Mouse (Mus musculus) monocyte, adult 5-6 weeks (primary cell): ENCODE measurements around the gene Cep89. TPM values are rescaled to one million over a fixed set of nuclear protein-coding genes. Genes with fewer than 3 reads are reported as not detected.

Experiments used
- ATAC-seq: fragments of 153-309, 156-312 bp; replicated peaks from 2 replicates; pipeline ENCODE4 v1.8.0; 2017; ENCODE audit warnings: mild to moderate bottlenecking; ENCODE audit not compliant: low TSS enrichment, insufficient number of reproducible peaks, severe bottlenecking, poor library complexity, low FRiP score
- total RNA-seq: library from RNA; stranded (forward); fragments of 200-1000, 200-491, 200-594 nt; gene quantifications from 3 replicates; pipeline ENCODE4 v1.2.3, GENCODE M21; 2017

Cep89 gene
- total RNA-seq: 10.7 to 21.7 TPM (median 11.2 TPM) in 3 replicates

GRCm38 (mm10) chr7:35396542-35397168, at the start of gene Cep89, which contains the start of gene Faap24:
Gene Cep89 (plus strand): TSS chr7:35397035.
Gene Faap24 (minus strand): TSS chr7:35396836.
- ATAC-seq: peak; percentile 98

DNA sequence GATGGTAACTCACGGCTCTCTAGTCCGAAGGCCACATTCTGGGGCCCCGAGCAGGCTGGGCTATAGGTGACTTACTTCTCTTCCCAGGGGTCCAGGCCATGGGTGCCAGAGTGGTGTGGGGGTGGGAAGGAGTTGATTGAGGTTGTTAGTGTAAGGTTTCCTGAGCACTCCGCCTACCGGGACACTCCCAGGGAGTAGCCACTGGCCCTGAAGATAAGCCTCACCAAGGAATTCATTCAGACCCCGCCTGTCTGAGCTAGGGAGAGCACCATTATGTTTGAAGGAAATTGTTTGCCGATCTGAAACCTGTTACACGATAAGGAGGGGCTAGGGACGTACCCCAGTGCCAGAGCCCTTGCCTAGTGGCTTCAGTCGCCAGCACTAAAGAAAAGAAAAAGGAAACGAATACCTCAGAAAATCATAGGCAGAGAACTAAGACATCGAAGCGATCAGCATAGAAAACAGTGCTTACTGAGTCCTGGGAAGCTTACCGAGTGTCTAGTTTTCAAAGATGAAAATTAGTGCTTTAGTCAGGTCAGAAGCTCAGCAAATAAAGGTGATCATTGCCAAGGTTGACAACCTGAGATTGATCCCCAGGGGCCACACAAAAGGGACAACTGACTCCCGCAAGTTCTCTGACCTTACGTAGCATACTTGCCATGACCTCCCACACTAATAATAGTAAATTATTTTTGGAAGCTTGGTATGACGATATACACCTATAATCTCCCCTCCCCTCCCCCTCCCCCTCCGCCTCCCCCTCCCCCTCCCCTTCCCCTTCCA, 48.7 kb upstream of the Cep89 start:
- no peak for ATAC-seq

DNA sequence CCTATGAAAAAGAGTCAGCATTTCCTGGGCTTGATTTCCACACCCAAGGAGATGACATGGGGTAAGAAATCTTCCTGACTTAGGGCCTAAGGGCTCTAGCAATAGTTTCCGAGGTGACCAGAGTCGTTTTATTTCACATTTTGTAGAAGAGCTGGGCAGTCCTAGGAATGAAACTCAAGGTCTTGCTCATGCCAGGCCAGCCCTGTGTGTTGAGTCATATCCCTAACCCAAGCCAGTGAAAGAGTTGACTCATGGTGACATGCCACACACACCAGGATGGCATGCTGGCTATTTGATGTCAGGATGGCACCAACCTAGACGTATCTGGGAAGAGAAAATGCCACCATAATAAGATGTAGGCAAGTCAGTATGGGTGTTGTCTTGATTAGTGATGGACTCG, 47.8 kb upstream of the Cep89 start:
- ATAC-seq: no peak

DNA sequence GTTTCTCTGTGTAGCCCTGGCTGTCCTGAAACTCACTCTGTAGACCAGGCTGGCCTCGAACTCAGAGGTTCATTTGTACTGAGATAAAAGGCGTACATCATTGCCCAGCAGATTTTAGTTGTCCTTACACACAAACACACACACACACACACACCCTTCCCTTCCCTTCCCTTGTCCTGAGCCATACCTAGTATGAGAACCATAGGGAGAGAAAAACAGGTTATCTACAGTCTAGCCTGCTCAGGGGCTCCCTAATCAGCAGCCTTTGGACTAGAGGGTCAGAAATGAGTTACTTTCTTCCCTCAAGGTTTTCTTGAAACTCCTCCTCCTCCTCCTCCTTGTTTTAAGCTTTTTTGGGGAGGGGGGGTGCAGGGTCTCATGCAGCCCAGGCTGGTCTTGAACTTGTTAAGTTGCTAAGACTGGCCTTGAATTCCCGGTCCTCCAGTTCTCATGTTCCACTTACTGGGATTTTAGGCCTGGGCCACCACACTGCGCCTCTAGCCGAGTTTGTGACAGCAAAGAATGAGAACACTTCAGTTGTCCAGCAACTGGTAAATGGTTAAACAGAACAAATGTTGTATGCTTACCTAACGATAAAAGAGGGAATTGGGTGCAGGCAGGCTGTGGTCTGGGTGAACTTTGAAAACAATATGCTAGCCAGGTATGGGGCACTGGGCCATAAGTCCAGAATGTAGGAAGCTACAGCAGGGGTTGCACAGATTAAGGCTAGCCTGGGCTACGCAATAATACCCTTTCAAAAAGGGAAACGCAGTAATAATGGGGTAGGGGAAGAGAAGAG, 46.8 kb upstream of the Cep89 start:
- no peak for ATAC-seq

DNA sequence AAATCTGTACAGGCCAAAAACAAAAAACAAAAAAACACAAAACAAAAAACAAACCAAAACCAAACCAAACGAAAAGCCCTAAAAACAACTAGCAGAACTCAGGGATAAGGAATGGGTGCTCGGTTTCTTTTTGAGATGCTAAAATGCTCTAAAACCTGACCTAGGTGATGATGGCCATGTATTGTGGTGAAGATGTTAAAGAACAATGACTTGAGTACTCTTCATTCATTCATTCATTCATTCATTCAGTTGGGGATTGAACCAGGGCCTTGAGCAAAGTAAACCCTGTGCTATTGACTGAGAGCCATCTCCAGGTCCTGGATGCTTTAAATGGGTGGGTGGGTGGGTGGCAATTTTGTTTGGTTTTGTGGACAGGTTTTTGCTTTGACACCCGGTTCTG, 45.7 kb upstream of the Cep89 start:
- ATAC-seq: no peak

DNA sequence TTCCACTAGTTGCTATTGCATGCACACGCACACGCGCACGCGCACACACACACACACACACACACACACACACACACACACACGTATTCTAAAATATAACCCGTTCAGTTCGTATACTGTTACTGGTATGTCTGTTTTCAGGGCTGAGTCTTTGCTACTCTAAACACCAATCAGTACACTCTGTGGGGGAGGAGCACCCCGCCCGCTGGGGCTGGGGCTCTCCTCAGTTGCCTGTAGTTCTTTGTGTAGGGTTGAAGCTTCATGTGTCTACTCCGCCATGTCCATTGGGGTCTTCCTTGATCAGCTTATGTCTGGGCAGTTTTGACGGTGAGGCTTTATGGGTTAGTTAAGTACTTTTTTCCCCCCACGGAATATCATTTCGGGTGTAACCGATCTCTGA, 43.5 kb upstream of the Cep89 start:
- ATAC-seq: no peak

DNA sequence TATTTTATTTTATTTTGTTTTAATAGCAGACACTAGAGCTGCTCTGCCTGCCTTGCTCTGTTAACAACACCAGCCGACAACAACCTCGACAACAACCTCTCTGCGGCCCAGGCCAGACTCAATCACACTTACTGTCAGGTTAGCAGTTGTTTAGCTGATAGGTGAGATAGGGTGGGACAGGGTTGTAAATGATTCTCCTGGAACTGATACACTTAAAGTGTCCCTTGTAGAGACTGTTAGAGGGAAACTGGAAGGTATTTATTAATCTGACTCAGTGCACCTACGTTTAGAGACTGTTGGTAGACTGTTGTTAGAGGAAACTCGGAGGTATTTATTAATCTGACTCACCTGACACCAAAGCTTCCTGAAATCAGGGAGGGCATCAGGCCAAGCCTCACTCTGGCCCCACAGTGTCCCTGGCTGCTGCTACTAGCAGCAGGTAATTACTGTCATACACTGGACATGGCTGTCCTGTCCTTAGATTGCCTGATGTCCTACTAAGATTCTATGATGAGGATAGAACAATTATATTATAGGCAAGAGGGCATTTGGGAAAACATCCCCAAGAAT, 41.4 kb upstream of the Cep89 start:
- no peak for ATAC-seq

- ATAC-seq: no peak
Measured at GRCm38 (mm10) chr7:35357621-35358020, 39.2 kb upstream of the Cep89 start.

DNA sequence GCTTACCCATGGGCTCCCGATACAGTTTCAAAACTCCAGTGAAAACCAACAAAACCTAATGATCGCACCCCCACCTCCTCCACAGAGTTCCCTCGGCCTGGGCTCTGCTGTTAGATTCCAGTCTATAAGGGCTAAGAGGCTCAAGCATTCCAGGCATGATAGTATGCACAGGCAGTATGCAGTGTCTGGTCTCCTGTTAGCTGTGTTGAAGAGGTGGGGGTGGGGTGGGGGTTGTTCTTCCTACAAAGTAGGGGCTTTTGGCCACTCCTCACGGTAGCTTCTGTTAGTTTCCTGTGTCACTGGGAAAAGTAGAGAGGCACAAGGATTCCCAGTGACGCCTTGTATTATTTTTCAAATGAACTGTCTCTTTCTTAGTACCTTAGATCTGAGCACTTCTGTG, 34.6 kb upstream of the Cep89 start:
- ATAC-seq: no peak

DNA sequence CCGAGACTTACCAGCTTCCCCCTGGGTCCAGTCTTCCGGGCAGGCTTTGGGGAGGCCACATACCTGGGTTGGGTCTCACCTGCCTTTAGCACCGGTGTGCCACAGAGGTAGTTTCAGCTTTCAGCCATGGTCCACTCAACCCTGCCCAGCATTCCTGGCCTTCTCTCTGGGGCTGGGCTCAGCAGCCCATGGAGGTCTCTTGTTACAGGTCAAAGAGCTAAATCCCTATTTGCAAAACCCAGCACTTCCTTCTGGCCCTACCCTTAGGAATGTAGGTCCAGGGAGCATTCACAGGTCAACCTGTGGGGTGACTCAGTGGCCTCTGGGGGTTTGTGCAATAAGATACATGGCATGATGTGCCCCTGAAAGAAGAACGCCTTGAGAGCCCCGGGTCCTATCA, 34.0 kb upstream of the Cep89 start:
- ATAC-seq: no peak

GRCm38 (mm10) chr7:35365161-35365910, 31.5 kb upstream of the Cep89 start:
- ATAC-seq: no peak

- ATAC-seq: no peak
Measured at GRCm38 (mm10) chr7:35371096-35371495, 25.7 kb upstream of the Cep89 start.

- no peak for ATAC-seq
Measured at GRCm38 (mm10) chr7:35372483-35373017, 24.3 kb upstream of the Cep89 start.

DNA sequence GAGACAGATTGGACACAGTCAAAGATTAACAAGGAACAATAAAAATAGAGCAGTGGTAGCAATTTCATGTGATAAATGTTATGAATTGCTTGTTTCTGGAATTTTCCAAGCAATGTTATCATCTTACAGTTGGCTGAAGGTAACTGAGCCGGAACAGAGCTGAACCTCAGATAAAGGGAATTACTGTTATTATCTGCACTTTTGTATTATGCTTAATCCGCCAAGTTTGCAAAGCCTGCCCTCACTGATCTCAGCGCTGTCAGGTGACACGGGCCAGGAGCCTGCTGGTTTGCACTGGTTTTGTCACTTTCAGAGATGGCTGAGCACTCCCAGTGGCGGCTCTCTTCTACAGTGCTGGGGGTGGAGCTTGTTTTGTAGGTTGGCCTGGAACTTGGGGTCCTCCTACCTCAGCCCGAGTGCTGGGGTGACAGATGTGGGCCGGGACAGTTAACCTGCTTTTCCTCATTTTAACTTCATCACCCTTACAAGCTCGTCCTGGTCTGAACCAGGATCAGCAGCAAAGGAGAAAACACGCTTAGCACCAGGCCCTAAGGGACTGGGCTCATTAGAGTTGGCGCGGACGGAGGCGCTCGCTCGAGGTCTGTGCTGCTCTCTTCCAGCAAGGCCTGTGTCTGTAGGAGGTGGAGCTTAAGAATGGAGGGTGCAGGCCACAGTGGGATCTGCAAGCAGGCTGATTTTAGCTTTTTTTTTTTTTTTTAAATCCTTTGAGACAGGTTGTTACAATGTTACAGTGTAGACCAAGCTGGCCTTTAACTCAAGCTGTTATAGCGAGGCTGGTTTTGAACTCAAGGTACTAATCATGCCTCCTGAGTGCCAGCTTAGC, 23.5 kb upstream of the Cep89 start:
- ATAC-seq: no peak

- ATAC-seq: no peak
Measured at GRCm38 (mm10) chr7:35374265-35374664, 22.6 kb upstream of the Cep89 start.

- no peak for ATAC-seq
Measured at GRCm38 (mm10) chr7:35376623-35377022, 20.2 kb upstream of the Cep89 start.

GRCm38 (mm10) chr7:35379492-35380119, 17.2 kb upstream of the Cep89 start:
- no peak for ATAC-seq
